Mouse (Mus musculus) kidney, adult 2 months (tissue): Measurements from ENCODE around the gene Rbm48.

Experiments used
- CTCF ChIP-seq: fragments of 200-500 bp; conservative IDR thresholded peaks from 2 replicates; pipeline ENCODE4 v1.5.1; 2011; ENCODE audit warnings: low read depth, mild to moderate bottlenecking, control low read depth, low read length, moderate library complexity, mixed read lengths; ENCODE audit not compliant: insufficient read depth, insufficient read length
- POLR2A ChIP-seq: fragments of 200-500 bp; IDR thresholded peaks from one replicate; pipeline ENCODE4 v1.6.1; 2011; ENCODE audit warnings: low read depth, low read length, control low read depth

- TF ChIP-seq POLR2A (no peak), CTCF (no peak)
These were observed 24.1 kb upstream of the Rbm48 start for GRCm38 (mm10) chr5:3620486-3620885.
